8 mouse cellular contexts compared by ENCODE assay signal in the genomic region with DNA sequence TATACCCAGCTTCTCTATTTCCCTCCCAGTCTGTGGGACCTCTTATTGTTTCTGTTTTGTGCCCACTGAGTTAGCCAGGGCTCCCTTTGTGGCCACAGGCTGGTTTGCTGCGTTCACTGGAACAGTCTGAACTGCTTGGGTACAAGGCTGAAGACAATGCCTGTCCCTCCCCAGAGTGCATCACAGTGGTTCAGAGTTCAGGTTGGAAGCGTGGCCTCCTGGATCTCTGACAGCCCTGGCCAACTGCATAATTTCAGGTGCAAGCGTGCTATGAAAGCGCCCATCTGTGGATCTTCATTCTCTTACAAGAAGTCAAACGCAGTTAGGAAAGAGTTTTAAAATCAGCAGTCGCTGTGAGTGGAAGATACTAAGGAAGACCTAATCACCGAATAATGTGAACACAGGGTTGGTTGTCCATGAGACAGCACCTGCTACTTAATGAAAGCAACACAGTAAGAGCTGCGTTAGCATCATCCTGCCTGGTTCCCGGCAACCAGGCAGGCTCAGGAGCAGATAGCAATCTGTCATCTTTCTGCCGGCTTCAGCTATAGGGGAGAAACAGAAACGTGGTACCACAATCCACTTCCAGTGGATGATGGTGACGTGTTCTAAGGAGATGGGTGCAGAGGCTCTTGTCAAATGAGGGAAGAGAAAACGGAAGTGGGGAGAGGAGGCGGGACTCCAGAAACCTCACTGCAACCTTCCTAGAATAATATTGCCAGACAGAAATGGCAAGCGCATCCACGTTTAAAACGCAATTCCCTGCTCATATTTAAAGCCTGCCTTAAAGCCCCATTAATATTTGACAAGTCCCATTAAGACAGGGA. TPM values are rescaled to one million over a fixed set of nuclear protein-coding genes. Genes with fewer than 3 reads are reported as not detected.
DNase-seq lines count a peak whose midpoint lies in the region; ATAC-seq and TF ChIP-seq lines count a peak whose summit lies in the region.

No protein-coding gene starts in this region.

- peak overlapping the region; percentile 96; the same call in 1 of the 2 replicates for H3K27ac ChIP-seq in intestine, postnatal 0 days (ENCODE audit: low read depth, low read length)
- peak overlapping the region; percentile 90; the same call in 1 of the 2 replicates for H3K27ac ChIP-seq in limb, embryonic 12.5 days
- H3K27ac ChIP-seq in midbrain, embryonic 13.5 days, result peak overlapping the region; percentile 99
- peak overlapping the region; percentile 91; the same call in 1 of the 2 replicates for H3K27ac ChIP-seq in stomach, embryonic 15.5 days

- WGBS in intestine, postnatal 0 days, result 30% methylated on average over 17 of the region's 17 CpGs
- 38% methylated on average over 17 of the region's 17 CpGs for WGBS in limb, embryonic 12.5 days
- 17% methylated on average over 17 of the region's 17 CpGs for WGBS in midbrain, embryonic 13.5 days
- 28% methylated on average over 17 of the region's 17 CpGs for WGBS in stomach, embryonic 15.5 days

- TF ChIP-seq CTCF in intestine, postnatal 0 days (IDR thresholded peaks at IDR 0.05; ENCODE audit: low read depth), result no peak

- ATAC-seq in intestine, postnatal 0 days, result no peak
- ATAC-seq in limb, embryonic 12.5 days (ENCODE audit: insufficient number of reproducible peaks, insufficient read depth, low FRiP score, low TSS enrichment, low read depth), result no peak
- ATAC-seq in midbrain, embryonic 13.5 days, result peak; percentile 76
- ATAC-seq in stomach, embryonic 15.5 days (ENCODE audit: insufficient read depth, low FRiP score, low read depth), result peak; percentile 40; the same call in 1 of the 2 replicates

- no peaks in the 10 kb centered on the region for H3K27me3 ChIP-seq in intestine, postnatal 0 days (replicated peaks; ENCODE audit: control insufficient read depth, insufficient read depth, low read length)
- H3K27me3 ChIP-seq in limb, embryonic 12.5 days, result no peaks in the 10 kb centered on the region
- no peaks in the 10 kb centered on the region for H3K27me3 ChIP-seq in midbrain, embryonic 13.5 days
- H3K27me3 ChIP-seq in stomach, embryonic 15.5 days (replicated peaks), result no peaks in the 10 kb centered on the region

- H3K4me3 ChIP-seq in intestine, postnatal 0 days (ENCODE audit: low read depth, low read length), result peak overlapping the region; percentile 36
- peak overlapping the region; percentile 42 for H3K4me3 ChIP-seq in limb, embryonic 12.5 days (replicated peaks)
- H3K4me3 ChIP-seq in midbrain, embryonic 13.5 days (replicated peaks), result peak overlapping the region; percentile 41
- peak overlapping the region; percentile 31 for H3K4me3 ChIP-seq in stomach, embryonic 15.5 days (replicated peaks)

- H3K9ac ChIP-seq in intestine, postnatal 0 days (ENCODE audit: low read depth, low read length), result 0 out of 2 replicates have a peak overlapping the region, but pooled peaks have one; percentile 42
- H3K9ac ChIP-seq in limb, embryonic 12.5 days (replicated peaks), result no peak overlapping the region
- H3K9ac ChIP-seq in midbrain, embryonic 13.5 days (replicated peaks), result peak overlapping the region; percentile 71
- H3K9ac ChIP-seq in stomach, embryonic 15.5 days, result no peak overlapping the region

- H3K9me3 ChIP-seq in intestine, postnatal 0 days (ENCODE audit: control insufficient read depth), result no peaks in the 10 kb centered on the region
- no peaks in the 10 kb centered on the region for H3K9me3 ChIP-seq in limb, embryonic 12.5 days
- H3K9me3 ChIP-seq in midbrain, embryonic 13.5 days, result no peaks in the 10 kb centered on the region
- no peaks in the 10 kb centered on the region for H3K9me3 ChIP-seq in stomach, embryonic 15.5 days

- peak; percentile 48 for DNase-seq in adrenal gland, postnatal 10 days
- DNase-seq in adrenal gland, adult 18-20 months (ENCODE audit: low spot score in 2 of 2), result no peak
- peak; percentile 68 for DNase-seq in cerebellum, adult 8-10 months
- DNase-seq in frontal cortex, postnatal 14 days (ENCODE audit: low spot score in 2 of 2), result peak; percentile 60 to 80

- H3K36me3 ChIP-seq in intestine, postnatal 0 days (ENCODE audit: control insufficient read depth, insufficient read depth), result no peaks in the 10 kb centered on the region
- H3K36me3 ChIP-seq in limb, embryonic 12.5 days, result no peaks in the 10 kb centered on the region
- H3K36me3 ChIP-seq in midbrain, embryonic 13.5 days, result 0 out of 2 replicates have a peak, but pooled peaks cover 4% of the 10 kb centered on the region
- no peaks in the 10 kb centered on the region for H3K36me3 ChIP-seq in stomach, embryonic 15.5 days

- no peaks in the 10 kb centered on the region for H3K4me1 ChIP-seq in intestine, postnatal 0 days (replicated peaks; ENCODE audit: control insufficient read depth, insufficient read depth, low read length)
- H3K4me1 ChIP-seq in limb, embryonic 12.5 days (replicated peaks), result peaks cover 51% of the 10 kb centered on the region
- H3K4me1 ChIP-seq in midbrain, embryonic 13.5 days (replicated peaks), result peaks cover 66% of the 10 kb centered on the region
- peaks cover 12% of the 10 kb centered on the region; the same call in 1 of the 2 replicates for H3K4me1 ChIP-seq in stomach, embryonic 15.5 days

- H3K4me2 ChIP-seq in intestine, postnatal 0 days (replicated peaks; ENCODE audit: low read depth), result peak overlapping the region; percentile 74
- peak overlapping the region; percentile 67 for H3K4me2 ChIP-seq in limb, embryonic 12.5 days
- peak overlapping the region; percentile 70 for H3K4me2 ChIP-seq in midbrain, embryonic 13.5 days (replicated peaks)
- peak overlapping the region; percentile 62 for H3K4me2 ChIP-seq in stomach, embryonic 15.5 days

RNA-seq across cellular contexts. Expression of gene Tuba1c, which starts 37.4 kb away (rescaled TPM):
- 100 to 1,000 TPM; 144 to 176 TPM for total RNA-seq in adrenal gland, postnatal 10 days (2021)
- 100 to 1,000 TPM; 235 to 284 TPM for total RNA-seq in adrenal gland, adult 18-20 months (2021)
- 271 and 315 TPM in 2 replicates for polyA plus RNA-seq in intestine, postnatal 0 days (2015; fragmentation: Nextera tagmentation; extraction: Ambion mirVana)
- polyA plus RNA-seq in limb, embryonic 12.5 days (2016; fragmentation: Nextera tagmentation; extraction: Ambion mirVana), result 128 and 135 TPM in 2 replicates
- polyA plus RNA-seq in midbrain, embryonic 13.5 days (2015; fragmentation: Nextera tagmentation; extraction: Ambion mirVana), result 37.3 and 41.4 TPM in 2 replicates
- 196 and 204 TPM in 2 replicates for polyA plus RNA-seq in stomach, embryonic 15.5 days (2015; fragmentation: Nextera tagmentation; extraction: Ambion mirVana)

RNA-seq across cellular contexts. Expression of gene Tuba1a, which starts 38.8 kb away (rescaled TPM):
- total RNA-seq in adrenal gland, postnatal 10 days (2021), result 100 to 1,000 TPM; 202 to 313 TPM
- 100 to 1,000 TPM in 1 of 2 experiments, 10 to 100 TPM in 1; 74.3 to 169 TPM for total RNA-seq in adrenal gland, adult 18-20 months (2021)
- 457 and 503 TPM in 2 replicates for polyA plus RNA-seq in intestine, postnatal 0 days (2015; fragmentation: Nextera tagmentation; extraction: Ambion mirVana)
- 1,314 and 1,328 TPM in 2 replicates for polyA plus RNA-seq in limb, embryonic 12.5 days (2016; fragmentation: Nextera tagmentation; extraction: Ambion mirVana)
- 15,883 and 15,999 TPM in 2 replicates for polyA plus RNA-seq in midbrain, embryonic 13.5 days (2015; fragmentation: Nextera tagmentation; extraction: Ambion mirVana)
- 915 and 964 TPM in 2 replicates for polyA plus RNA-seq in stomach, embryonic 15.5 days (2015; fragmentation: Nextera tagmentation; extraction: Ambion mirVana)

RNA-seq across cellular contexts. Expression of gene Gm49450, which starts 38.9 kb away (rescaled TPM):
- total RNA-seq in adrenal gland, postnatal 10 days (2021), result not detected
- not detected for total RNA-seq in adrenal gland, adult 18-20 months (2021)
- polyA plus RNA-seq in intestine, postnatal 0 days (2015; fragmentation: Nextera tagmentation; extraction: Ambion mirVana), result not detected in 2 replicates
- polyA plus RNA-seq in limb, embryonic 12.5 days (2016; fragmentation: Nextera tagmentation; extraction: Ambion mirVana), result not detected in 2 replicates
- polyA plus RNA-seq in midbrain, embryonic 13.5 days (2015; fragmentation: Nextera tagmentation; extraction: Ambion mirVana), result not detected in 2 replicates
- not detected in 2 replicates for polyA plus RNA-seq in stomach, embryonic 15.5 days (2015; fragmentation: Nextera tagmentation; extraction: Ambion mirVana)

RNA-seq across cellular contexts. Expression of gene Tuba1b, which starts 57.9 kb away (rescaled TPM):
- total RNA-seq in adrenal gland, postnatal 10 days (2021), result 100 to 1,000 TPM; 329 to 414 TPM
- 100 to 1,000 TPM; 193 to 255 TPM for total RNA-seq in adrenal gland, adult 18-20 months (2021)
- polyA plus RNA-seq in intestine, postnatal 0 days (2015; fragmentation: Nextera tagmentation; extraction: Ambion mirVana), result 391 and 435 TPM in 2 replicates
- 1,691 and 1,695 TPM in 2 replicates for polyA plus RNA-seq in limb, embryonic 12.5 days (2016; fragmentation: Nextera tagmentation; extraction: Ambion mirVana)
- 1,161 and 1,231 TPM in 2 replicates for polyA plus RNA-seq in midbrain, embryonic 13.5 days (2015; fragmentation: Nextera tagmentation; extraction: Ambion mirVana)
- 1,197 and 1,299 TPM in 2 replicates for polyA plus RNA-seq in stomach, embryonic 15.5 days (2015; fragmentation: Nextera tagmentation; extraction: Ambion mirVana)

Comparison
In these comparisons a context has a peak if more than half of its experiments do, and no peak if none do; other contexts are left out.
1. DNase-seq: peak in adrenal gland, postnatal 10 days (single experiment), cerebellum, adult 8-10 months (single experiment) and frontal cortex, postnatal 14 days (2 of 2); none in adrenal gland, adult 18-20 months (0 of 2).
2. ATAC-seq: peak in midbrain, embryonic 13.5 days (single experiment) and stomach, embryonic 15.5 days (single experiment); none in intestine, postnatal 0 days (single experiment) and limb, embryonic 12.5 days (single experiment).
3. H3K9ac ChIP-seq: peak in intestine, postnatal 0 days (single experiment) and midbrain, embryonic 13.5 days (single experiment); none in limb, embryonic 12.5 days (single experiment) and stomach, embryonic 15.5 days (single experiment).
4. RNA of gene Tuba1a, which starts 38.8 kb away (polyA plus RNA-seq): 15,883 to 15,999 TPM in midbrain, embryonic 13.5 days; 1,314 to 1,328 TPM in limb, embryonic 12.5 days, 915 to 964 TPM in stomach, embryonic 15.5 days and 457 to 503 TPM in intestine, postnatal 0 days; every median in the first group is over 10 times any median in the second.
5. Peak in every context shown above with its lines, with median percentiles within 50 percentile points of each other: H3K27ac ChIP-seq, H3K4me2 ChIP-seq and H3K4me3 ChIP-seq.